Mouse (Mus musculus): ENCODE measurements around the gene Zw10.

The Zw10 gene

DNA sequence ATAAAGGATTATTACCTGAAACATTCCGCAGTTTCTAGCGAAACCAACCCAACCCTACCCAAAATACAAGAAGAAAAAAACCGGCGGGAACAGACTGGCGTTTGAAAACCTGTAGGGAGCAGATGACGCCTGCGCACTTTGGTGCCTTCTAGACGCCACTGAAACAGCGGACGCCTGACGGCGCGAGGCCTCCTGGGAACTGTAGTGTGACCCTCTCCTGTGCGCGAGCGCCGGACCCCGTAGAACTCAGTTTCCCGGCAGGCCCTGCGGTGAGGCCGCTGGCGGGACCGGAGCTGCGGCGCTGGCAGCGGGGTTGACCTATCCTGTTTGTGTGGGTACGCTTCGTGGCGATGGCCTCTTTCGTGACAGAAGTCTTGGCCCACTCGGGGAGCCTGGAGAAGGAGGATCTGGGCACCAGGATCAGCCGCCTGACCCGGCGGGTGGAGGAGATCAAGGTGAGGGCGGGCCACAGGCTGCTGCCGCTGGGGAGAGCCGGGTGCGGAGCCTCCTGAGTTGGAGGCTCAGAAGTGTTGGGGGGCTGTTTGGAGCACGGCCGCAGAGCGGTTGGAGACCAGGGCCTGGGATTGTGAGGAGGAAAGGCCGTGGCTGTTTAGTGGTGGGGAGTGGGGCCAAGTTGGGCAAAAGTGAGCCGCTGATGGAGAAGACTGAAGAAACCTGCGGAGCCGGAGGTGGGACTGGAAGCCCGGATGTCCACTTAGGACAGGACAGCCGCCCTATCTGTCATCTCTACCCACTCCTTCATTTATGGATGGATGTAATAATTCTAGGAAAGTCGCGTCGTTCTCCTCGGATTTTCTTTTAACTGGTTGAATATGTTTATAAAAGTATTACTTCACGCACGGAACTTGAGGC, at the start of gene Zw10:
Gene Zw10 (plus strand): TSS at position 281 of the 873 bp plus-strand sequence.
- in situ Hi-C loops (cut with MboI; ENCODE audit: low pct_unique_long_range_greater_than_20kb in 1 of 2, low sequenced_read_pairs in 2 of 2, unreplicated experiment in 1 of 2) = no loop called here

DNA sequence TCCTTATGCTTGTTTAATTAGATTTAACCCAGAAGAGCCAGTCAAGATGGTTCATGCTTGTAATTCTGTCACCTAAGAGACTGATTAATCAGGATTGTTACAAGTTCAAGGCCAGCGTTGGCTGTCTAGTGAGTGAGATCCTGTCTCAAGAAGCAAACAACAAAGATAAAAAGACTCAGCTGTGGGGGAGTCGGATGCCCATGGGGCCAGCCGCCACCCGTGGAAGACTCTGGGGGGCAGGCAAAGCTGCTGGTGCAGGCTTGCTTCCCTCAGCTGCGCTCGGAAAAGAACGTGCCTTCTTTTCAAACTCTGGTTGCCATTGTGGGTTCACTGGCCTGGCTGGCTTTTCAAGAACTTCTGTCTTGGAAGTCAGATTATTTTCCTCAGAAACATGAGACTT, 39.6 kb upstream of the Zw10 start:
- in situ Hi-C loops (cut with MboI; ENCODE audit: low pct_unique_long_range_greater_than_20kb in 1 of 2, low sequenced_read_pairs in 2 of 2, unreplicated experiment in 1 of 2) = no loop called here

DNA sequence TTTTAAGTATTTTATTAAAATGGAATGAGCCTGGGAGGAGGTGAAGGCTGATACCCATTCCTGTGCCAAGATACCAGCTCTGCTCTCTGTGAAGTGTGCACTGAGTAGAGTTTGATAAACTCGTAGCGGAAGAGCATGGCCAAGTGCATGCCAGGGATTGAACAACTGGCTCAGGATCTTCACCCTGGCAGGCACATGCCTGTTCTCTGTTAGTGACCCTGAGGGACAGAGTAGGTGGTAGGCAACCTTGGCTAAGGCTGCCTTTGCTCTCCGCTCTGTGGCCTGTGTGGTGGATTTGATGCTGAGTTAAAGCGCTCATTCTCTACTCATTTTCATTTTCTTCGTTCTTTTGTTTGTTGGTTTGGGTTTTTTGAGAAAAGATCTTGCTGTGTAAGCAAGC, 34.1 kb upstream of the Zw10 start:
- in situ Hi-C loops (cut with MboI; ENCODE audit: low pct_unique_long_range_greater_than_20kb in 1 of 2, low sequenced_read_pairs in 2 of 2, unreplicated experiment in 1 of 2) = no loop called here

DNA sequence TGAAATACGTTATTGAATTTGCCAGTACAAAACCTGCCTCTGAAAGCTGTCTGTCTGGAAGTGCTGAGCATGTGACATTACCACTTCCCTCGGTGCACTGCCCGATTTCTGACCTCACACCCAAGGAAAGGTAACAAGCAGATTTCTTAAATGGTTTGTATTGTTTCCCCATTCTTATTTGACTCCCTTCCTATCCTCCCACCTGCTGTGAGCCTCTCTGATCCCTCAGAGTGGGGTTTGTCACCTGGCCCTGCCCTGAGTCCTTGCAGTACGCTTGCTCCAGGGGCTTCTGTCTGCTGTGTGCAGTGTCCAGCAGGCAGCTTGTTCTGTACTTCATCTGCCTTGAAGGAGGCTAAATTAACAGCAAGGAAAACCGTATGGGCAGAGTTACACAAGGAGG, 31.5 kb upstream of the Zw10 start:
- in situ Hi-C loops (cut with MboI; ENCODE audit: low pct_unique_long_range_greater_than_20kb in 1 of 2, low sequenced_read_pairs in 2 of 2, unreplicated experiment in 1 of 2) = no loop called here

DNA sequence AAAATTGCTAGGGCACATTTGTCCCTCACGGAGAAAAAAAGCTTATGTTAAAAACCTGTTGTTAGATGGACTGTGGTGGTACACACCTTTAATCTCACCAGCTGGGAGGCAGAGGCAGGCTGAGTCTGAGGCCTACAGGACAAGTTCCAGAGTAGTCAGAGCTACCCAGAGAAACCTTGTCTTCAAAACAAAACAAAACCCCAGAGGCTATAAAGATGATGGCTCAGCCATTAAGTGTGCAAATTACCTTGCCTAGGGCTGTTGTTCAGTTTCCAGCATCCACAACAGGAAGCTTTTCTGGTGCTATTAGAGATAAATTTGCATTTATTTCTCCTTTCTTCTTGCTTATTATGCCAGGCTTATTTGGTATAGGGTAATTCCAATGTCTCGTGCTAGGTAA, 30.9 kb upstream of the Zw10 start:
- in situ Hi-C loops (cut with MboI; ENCODE audit: low pct_unique_long_range_greater_than_20kb in 1 of 2, low sequenced_read_pairs in 2 of 2, unreplicated experiment in 1 of 2) = no loop called here

DNA sequence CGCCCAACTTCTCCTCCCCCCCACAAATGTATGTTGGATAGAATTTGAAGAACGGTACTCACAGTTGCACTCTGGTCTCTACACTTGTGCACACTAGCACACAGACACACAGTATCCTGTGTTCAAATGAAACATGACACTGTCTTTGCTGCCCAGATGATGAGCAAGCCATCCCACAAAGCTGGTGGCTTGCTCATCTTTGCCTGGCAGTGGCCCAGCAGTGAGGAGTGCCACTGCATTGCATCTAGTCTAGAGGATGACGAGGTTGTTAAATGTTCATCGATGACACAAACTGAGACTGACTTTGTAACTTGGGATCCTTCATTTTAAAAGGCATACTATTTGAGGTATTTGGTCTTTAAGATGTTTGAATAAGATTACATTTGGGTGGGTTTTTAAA, 20.6 kb upstream of the Zw10 start:
- in situ Hi-C loops (cut with MboI; ENCODE audit: low pct_unique_long_range_greater_than_20kb in 1 of 2, low sequenced_read_pairs in 2 of 2, unreplicated experiment in 1 of 2) = no loop called here

DNA sequence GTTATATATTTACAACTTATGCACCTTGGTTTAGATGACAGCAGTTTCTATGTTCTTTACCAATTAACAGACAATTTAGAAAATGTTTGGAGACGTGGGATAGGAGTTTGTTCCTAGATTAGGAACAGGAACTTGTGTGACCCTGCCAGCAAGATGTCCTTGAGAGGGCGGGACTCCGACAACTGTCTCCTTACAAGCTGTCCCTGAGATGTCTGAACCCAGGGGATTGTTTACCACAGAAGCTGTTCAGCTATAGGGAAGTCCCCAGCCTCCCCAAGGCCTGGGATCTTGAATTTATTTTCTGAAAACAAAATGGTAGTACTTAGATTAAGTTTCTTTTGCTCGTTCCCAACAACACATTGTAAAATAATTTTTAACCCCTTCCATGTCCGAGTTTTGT, 4.5 kb upstream of the Zw10 start:
- in situ Hi-C loops (cut with MboI; ENCODE audit: low pct_unique_long_range_greater_than_20kb in 1 of 2, low sequenced_read_pairs in 2 of 2, unreplicated experiment in 1 of 2) = no loop called here

DNA sequence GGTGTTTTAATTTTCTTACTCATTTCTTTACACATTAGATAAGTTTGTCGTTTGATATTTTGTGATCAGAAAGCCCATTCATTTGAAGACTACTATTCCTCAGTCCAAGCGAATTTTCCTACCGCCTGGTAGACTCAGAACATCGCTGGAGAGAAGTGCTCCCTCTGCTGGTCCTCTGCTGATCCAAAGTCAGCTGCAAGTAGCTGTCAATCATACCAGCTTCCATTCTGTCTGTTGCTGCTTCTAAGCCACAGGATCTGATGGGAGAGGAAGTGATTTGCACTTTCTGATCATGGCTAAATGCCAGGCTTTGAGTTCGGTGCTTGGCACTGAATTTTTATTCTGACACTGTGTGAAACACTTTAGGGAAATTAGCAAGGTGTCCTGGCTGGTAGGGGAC, 4.1 kb upstream of the Zw10 start:
- in situ Hi-C loops (cut with MboI; ENCODE audit: low pct_unique_long_range_greater_than_20kb in 1 of 2, low sequenced_read_pairs in 2 of 2, unreplicated experiment in 1 of 2) = no loop called here

DNA sequence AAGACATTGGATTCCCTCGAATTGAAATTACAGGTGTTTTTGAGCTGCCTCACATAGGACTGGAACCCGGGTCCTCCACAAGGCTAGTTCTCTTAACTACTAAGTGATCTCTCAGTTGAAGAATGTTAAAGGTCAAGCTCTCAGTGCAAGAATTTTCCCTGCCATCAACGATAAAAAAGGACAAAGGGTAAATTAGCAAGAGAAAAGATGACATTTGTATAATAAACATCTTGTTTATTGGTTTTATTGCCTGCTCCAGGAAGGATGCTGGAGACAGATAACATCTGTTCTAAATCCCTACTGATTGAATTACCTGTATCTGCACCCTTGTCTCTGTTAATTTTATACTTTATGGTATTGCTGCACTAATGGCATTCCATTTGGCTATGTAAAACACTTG, 1.4 kb upstream of the Zw10 start:
- in situ Hi-C loops (cut with MboI; ENCODE audit: low pct_unique_long_range_greater_than_20kb in 1 of 2, low sequenced_read_pairs in 2 of 2, unreplicated experiment in 1 of 2) = no loop called here

DNA sequence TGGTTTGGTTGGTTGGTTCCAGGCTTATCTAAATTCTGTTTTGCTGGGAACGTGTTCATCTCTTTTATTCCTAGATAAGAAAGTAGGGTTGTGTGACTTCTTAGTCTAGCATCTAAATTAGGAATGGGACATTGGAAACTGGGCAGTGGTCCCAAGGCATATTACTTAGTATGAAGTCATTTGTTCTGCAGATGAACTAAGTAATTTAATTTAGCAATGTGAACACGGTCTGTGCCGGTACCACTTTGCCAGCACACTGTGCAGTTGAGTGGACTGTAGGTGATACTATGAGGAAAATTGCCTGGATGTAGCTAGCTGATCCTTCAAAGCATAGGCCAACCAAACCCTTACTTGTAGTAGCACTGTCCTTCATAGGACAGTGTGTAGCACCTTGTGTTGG, 21.4 kb downstream of the Zw10 start:
- in situ Hi-C loops (cut with MboI; ENCODE audit: low pct_unique_long_range_greater_than_20kb in 1 of 2, low sequenced_read_pairs in 2 of 2, unreplicated experiment in 1 of 2) = no loop called here

DNA sequence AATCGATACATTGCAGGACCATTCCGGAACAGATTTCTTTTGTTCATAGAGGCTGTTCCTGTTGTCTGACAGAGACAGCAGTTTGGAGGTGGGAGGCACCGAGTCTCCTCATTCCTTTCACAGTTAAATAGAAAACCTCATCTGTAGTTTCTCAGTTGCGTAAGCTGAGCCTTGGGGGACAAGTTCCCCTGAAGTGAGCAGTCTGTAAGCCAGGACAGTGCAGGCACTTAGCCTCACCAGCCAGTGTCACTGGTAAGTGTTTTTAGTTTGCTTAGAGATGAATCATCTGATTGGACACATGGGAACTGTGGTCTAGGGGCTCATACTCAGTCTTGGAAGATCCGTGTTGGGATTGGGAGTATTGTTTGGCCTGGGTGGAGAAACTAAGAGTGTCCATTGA, 25.7 kb downstream of the Zw10 start, which contains the start of gene Tmprss5:
Gene Tmprss5 (plus strand): TSS at position 154 of the 400 bp plus-strand sequence.
- in situ Hi-C loops (cut with MboI; ENCODE audit: low pct_unique_long_range_greater_than_20kb in 1 of 2, low sequenced_read_pairs in 2 of 2, unreplicated experiment in 1 of 2) = loop anchor here (5.0 kb wide), 1 partner anchor 406 kb away; the partner anchor contains the start of gene Ttc12 (in 2 of the 2)

DNA sequence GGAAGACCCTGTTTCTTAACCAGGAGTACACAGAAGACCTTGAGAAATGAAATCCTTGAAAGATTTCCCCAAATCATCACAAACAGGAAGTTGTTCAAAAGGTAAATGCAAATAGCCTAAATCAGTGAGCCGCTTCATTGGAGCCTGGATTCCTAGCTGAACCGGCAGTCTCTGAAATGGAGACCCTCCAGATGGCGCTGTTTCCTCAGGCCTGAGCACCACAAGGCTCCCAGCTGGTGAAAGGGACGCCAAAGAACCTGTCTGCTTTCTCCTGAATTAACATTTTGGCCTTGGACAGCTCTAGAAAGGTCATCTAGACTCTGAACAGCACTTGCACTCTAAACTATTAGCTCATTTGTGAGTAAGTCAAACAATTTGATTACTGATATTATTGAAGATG, 26.1 kb downstream of the Zw10 start:
- in situ Hi-C loops (cut with MboI; ENCODE audit: low pct_unique_long_range_greater_than_20kb in 1 of 2, low sequenced_read_pairs in 2 of 2, unreplicated experiment in 1 of 2) = loop anchor here (5.0 kb wide), 1 partner anchor 406 kb away; the partner anchor contains the start of gene Ttc12 (in 2 of the 2)

DNA sequence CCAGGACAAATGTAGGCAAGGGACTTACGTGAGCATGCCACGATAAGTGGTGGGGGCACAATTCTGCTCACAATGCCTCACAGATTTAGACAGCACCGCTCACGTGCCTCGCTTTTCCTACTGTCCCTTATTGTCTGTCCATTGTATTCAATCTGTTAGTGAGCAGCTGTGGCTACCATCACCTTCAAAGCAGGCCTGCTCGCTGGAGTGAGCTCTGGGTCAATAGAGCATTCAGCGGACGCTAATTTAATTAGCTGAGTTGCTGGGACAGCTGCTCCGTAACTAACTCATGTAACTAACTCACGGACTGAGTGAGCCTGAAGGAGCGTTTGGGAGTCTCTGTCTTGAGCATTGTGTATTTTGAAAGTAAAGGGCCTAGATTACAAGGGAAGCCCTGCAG, 31.9 kb downstream of the Zw10 start:
- in situ Hi-C loops (cut with MboI; ENCODE audit: low pct_unique_long_range_greater_than_20kb in 1 of 2, low sequenced_read_pairs in 2 of 2, unreplicated experiment in 1 of 2) = no loop called here

DNA sequence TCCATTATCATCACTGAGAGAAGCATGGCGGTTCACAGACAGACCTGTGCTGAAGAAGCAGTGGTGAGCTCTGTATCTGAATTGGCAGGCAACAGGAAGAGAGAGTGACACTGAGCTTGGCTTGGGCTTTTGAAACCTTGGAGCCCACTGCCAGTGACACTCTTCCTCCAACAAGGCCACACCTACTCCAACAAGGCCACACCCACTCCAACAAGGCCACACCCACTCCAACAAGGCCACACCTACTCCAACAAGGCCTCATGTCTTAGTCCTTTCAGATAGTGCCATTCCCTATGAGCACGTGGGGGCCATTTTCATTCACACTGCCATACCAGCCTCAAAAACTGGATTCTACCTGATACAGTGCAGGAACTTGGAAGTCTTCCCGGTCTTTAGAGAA, 43.5 kb downstream of the Zw10 start:
- in situ Hi-C loops (cut with MboI; ENCODE audit: low pct_unique_long_range_greater_than_20kb in 1 of 2, low sequenced_read_pairs in 2 of 2, unreplicated experiment in 1 of 2) = no loop called here

DNA sequence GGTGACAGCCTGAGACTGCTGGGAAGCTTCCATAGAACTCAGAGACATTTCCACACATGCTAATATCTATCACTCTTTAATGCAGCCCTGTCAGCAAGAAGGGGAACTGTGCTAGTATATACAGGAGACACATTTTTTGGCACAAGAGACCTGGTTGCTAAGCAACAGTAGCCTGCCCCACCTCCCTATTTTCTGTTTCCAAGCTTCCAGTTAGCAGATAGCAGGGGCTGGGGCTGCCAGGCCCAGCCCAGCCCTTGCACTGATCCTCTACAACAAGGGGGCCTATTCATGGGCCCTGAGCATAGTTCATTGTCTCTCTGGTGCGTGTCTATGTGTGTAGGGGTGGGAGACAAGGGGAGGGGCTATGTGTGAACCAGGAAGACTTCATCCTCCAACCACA, 46.9 kb downstream of the Zw10 start:
- in situ Hi-C loops (cut with MboI; ENCODE audit: low pct_unique_long_range_greater_than_20kb in 1 of 2, low sequenced_read_pairs in 2 of 2, unreplicated experiment in 1 of 2) = no loop called here

DNA sequence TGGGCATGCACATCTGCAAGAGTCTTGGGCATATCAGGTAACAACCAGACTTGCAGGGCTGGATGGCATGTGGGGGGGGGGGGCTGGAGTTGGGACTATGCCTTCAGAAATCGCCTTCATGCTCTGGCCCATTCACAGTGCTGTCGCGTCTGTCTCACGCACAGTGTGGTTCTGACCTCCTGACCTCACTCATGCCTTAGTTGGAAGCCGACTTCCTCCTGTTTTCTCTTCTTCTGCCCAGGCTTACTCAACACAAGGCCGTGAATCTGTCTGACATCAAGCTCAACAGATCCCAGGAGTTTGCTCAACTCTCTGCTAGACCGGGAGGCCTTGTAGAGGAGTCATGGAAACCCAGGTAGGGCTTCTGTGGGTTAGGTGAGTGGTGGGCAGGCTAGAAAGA, 53.7 kb downstream of the Zw10 start:
- in situ Hi-C loops (cut with MboI; ENCODE audit: low pct_unique_long_range_greater_than_20kb in 1 of 2, low sequenced_read_pairs in 2 of 2, unreplicated experiment in 1 of 2) = no loop called here

DNA sequence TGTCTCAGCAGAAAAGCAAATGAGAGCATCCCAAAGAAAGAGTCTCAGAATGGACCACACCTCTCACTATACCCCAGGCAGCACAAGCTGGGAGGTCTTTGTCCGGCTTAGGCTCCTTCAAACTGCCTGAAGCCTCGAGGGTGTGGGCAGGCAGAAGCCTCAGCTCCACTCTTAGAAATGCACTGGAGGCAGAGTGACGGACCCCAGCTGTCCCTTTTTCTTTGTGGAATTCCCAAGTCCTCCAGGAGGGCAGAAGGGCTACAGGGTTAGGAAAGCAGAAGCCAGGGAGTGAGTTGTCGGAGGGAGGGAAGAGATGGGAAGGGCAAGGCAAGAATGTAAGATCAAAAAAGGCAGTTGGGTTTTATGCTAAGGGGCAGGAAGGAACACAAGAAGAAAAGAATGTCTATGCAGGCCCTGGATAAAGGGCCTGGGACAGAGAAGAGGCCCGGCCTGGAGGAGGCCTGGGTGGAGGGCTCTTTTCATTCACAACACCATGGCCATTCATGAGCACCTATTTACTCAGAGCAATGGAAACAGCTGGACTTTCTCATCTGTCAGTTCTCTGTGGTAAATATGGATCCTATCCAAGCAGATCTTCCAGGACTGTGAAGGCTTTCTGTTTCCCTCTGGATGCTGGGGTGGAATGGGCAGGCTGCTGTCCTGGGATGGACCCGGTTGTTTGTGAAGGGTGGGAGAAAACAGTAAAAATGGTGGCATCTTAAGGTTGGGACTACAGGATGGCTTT, 55.2 kb downstream of the Zw10 start:
- in situ Hi-C loops (cut with MboI; ENCODE audit: low pct_unique_long_range_greater_than_20kb in 1 of 2, low sequenced_read_pairs in 2 of 2, unreplicated experiment in 1 of 2) = no loop called here

DNA sequence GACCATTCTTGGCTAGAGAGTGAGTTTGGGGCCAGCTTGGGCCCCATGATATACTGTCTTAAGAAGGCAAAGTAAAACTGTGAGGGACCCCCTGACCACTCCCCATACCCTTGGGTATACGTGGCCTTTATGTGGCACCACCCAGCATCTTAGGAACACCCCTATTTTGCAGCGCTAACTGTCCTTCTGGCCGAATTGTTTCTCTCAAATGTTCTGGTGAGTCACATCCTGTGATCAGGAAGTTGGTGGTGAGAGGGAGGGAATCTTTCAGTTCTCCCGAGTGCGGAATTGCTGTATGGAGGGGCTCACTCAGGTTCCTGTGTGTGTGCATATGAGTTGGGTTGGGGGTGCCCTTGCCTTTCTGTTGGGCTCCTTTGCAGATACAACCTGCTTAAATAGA, 55.9 kb downstream of the Zw10 start:
- in situ Hi-C loops (cut with MboI; ENCODE audit: low pct_unique_long_range_greater_than_20kb in 1 of 2, low sequenced_read_pairs in 2 of 2, unreplicated experiment in 1 of 2) = no loop called here

DNA sequence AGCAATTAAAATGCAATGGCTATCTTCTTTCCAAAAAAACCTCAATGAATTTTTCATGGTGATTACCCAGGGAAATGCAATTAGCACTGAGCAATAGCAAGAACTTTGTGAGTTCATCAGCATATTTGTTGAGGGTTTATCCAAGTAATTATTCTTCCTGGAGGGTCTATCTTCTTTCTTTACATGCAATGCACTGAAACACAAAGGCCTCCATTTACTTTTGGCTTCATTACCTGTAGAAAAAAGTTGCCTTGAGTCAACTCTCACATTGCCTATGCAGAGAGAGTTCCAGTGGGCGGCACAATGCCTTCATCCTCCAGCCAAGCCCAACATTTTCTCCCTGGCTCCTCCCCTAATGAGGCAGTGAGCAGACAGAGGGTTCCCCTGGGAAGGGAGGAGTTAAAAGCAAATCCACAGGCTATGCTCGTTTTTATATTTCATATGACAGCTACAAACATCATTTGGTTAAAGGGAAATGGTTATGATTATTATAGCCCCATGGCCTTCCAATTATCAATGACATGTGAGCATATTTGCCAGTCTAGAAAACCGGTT, 62.9 kb downstream of the Zw10 start:
- in situ Hi-C loops (cut with MboI; ENCODE audit: low pct_unique_long_range_greater_than_20kb in 1 of 2, low sequenced_read_pairs in 2 of 2, unreplicated experiment in 1 of 2) = no loop called here
